Mouse (Mus musculus) hindbrain, postnatal 0 days (tissue): ENCODE data around the gene Sowaha. TPM values are rescaled to one million over a fixed set of nuclear protein-coding genes. Genes with fewer than 3 reads are reported as not detected.

Experiments
- ATAC-seq: fragments of 200-750 bp; cut with Nextera tagmentation; 2 replicates; pipeline ENCODE4 v1.8.0; 2017; ENCODE audit warnings: mild to moderate bottlenecking, moderate TSS enrichment, moderate library complexity
- DNase-seq: peaks from one replicate; pipeline ENCODE4 v3.0.0-alpha.2; 2015; ENCODE audit warnings: low spot score
- H3K27ac ChIP-seq: fragments of 300-500 bp; sonication (generic); 2 replicates; pipeline ENCODE4 v1.5.1; 2014; ENCODE audit warnings: mild to moderate bottlenecking
- H3K27me3 ChIP-seq: fragments of 300-500 bp; sonication (generic); 2 replicates; pipeline ENCODE4 v1.6.1; 2014; ENCODE audit warnings: low read length, mixed read lengths; ENCODE audit not compliant: insufficient read depth
- H3K36me3 ChIP-seq: fragments of 300-500 bp; sonication (generic); 2 replicates; pipeline ENCODE4 v1.6.1; 2014; ENCODE audit warnings: low read length, mixed read lengths; ENCODE audit not compliant: insufficient read depth
- H3K4me1 ChIP-seq: fragments of 300-500 bp; sonication (generic); 2 replicates; pipeline ENCODE4 v1.6.1; 2014; ENCODE audit warnings: antibody characterized with exemption, low read length, mixed read lengths; ENCODE audit not compliant: insufficient read depth
- H3K4me2 ChIP-seq: fragments of 300-500 bp; sonication (generic); 2 replicates; pipeline ENCODE4 v1.6.1; 2014; ENCODE audit warnings: low read depth, mild to moderate bottlenecking, low read length, moderate library complexity, mixed read lengths
- H3K4me3 ChIP-seq: fragments of 300-500 bp; sonication (generic); 2 replicates; pipeline ENCODE4 v1.5.1; 2014; ENCODE audit warnings: low read length
- H3K9ac ChIP-seq: fragments of 300-500 bp; sonication (generic); replicated peaks from 2 replicates; pipeline ENCODE4 v1.6.1; 2014; ENCODE audit warnings: mild to moderate bottlenecking, low read length, moderate library complexity, mixed read lengths
- H3K9me3 ChIP-seq: fragments of 300-500 bp; sonication (generic); 2 replicates; pipeline ENCODE4 v1.6.1; 2016; ENCODE audit warnings: low read length, mixed read lengths
- CTCF ChIP-seq: IDR thresholded peaks from 2 replicates; pipeline ENCODE4 v1.5.1; 2016; ENCODE audit warnings: antibody characterized with exemption, control low read depth, low read depth
- WGBS: fragments of 180-500 bp; shearing (Covaris S2); extraction: QIAGEN DNeasy Blood & Tissue Kit; methylation state at CpG from one replicate; pipeline ENCODE4 v1.1.7; 2014; 5-methylcytosine and 5-hydroxymethylcytosine counted together
- polyA plus RNA-seq: library from polyadenylated mRNA; unstranded; fragments of >200 nt; fragmentation: Nextera tagmentation; extraction: Ambion mirVana; gene quantifications from 2 replicates; pipeline ENCODE4 v1.2.1, GENCODE M21; 2015
- total RNA-seq: library from RNA; depleted of rRNA; stranded (reverse); fragments of >200 nt; gene quantifications from 2 replicates; pipeline ENCODE4 v1.2.3, GENCODE M21; 2014

The Sowaha gene
- total and polyA plus RNA-seq, 2 experiments from 2014 or later, result 4.2 to 8.7 TPM

- DNase-seq, result no peak
- Histone ChIP-seq H3K4me3 (no peak overlapping the region), H3K9ac (no peak overlapping the region), H3K36me3 (no peaks in the 10 kb centered on the region), H3K27ac (no peak overlapping the region), H3K4me2 (no peak overlapping the region), H3K27me3 (0 out of 2 replicates have a peak, but pooled peaks cover 4% of the 10 kb centered on the region), H3K4me1 (no peaks in the 10 kb centered on the region), H3K9me3 (no peaks in the 10 kb centered on the region)
- ATAC-seq, result no peak
- WGBS, result 34% methylated on average over 3 of the region's 3 CpGs
- TF ChIP-seq CTCF, result no peak
Measured at GRCm38 (mm10) chr11:53493243-53493955, 13.3 kb upstream of the Sowaha start.

- Histone ChIP-seq H3K9ac (no peak overlapping the region), H3K4me1 (0 out of 2 replicates have a peak, but pooled peaks cover 4% of the 10 kb centered on the region), H3K36me3 (no peaks in the 10 kb centered on the region), H3K27me3 (peaks cover 4% of the 10 kb centered on the region; the same call in 1 of the 2 replicates), H3K4me2 (no peak overlapping the region), H3K9me3 (no peaks in the 10 kb centered on the region), H3K4me3 (no peak overlapping the region), H3K27ac (peak overlapping the region; percentile 45)
- WGBS, result 8% methylated on average over 8 of the region's 8 CpGs
- ATAC-seq (peak; percentile 79), DNase-seq (peak; percentile 57)
- TF ChIP-seq CTCF, result 0 out of 2 replicates have a peak, but pooled peaks have one; percentile 8
Measured at GRCm38 (mm10) chr11:53491954-53492401, 11.9 kb upstream of the Sowaha start.

GRCm38 (mm10) chr11:53489421-53489820 is 9.3 kb upstream of the Sowaha start:
- no peak overlapping the region for H3K9ac ChIP-seq
- peaks cover 4% of the 10 kb centered on the region; the same call in 1 of the 2 replicates for H3K27me3 ChIP-seq
- TF ChIP-seq CTCF, result no peak
- no peak overlapping the region for H3K4me2 ChIP-seq
- H3K9me3 ChIP-seq, result no peaks in the 10 kb centered on the region
- DNase-seq (no peak), ATAC-seq (no peak)
- H3K4me3 ChIP-seq, result no peak overlapping the region
- H3K4me1 ChIP-seq, result 0 out of 2 replicates have a peak, but pooled peaks cover 4% of the 10 kb centered on the region
- H3K36me3 ChIP-seq, result no peaks in the 10 kb centered on the region
- 63% methylated on average over 9 of the region's 9 CpGs for WGBS
- H3K27ac ChIP-seq, result no peak overlapping the region

- Histone ChIP-seq H3K27ac (no peak overlapping the region), H3K36me3 (no peaks in the 10 kb centered on the region), H3K4me1 (0 out of 2 replicates have a peak, but pooled peaks cover 4% of the 10 kb centered on the region), H3K9ac (no peak overlapping the region), H3K27me3 (peaks cover 4% of the 10 kb centered on the region; the same call in 1 of the 2 replicates), H3K4me3 (no peak overlapping the region), H3K9me3 (no peaks in the 10 kb centered on the region), H3K4me2 (no peak overlapping the region)
- DNase-seq (no peak), ATAC-seq (no peak)
- TF ChIP-seq CTCF, result peak; percentile 15; the same call in 1 of the 2 replicates
- WGBS, result 98% methylated on average over 5 of the region's 5 CpGs
Measured at GRCm38 (mm10) chr11:53489007-53489406, 8.9 kb upstream of the Sowaha start.

GRCm38 (mm10) chr11:53486822-53487594 is 6.9 kb upstream of the Sowaha start:
- peak; percentile 58 for ATAC-seq
- no peaks in the 10 kb centered on the region for H3K36me3 ChIP-seq
- peak; percentile 25 for DNase-seq

GRCm38 (mm10) chr11:53486351-53486750 is 6.3 kb upstream of the Sowaha start:
- ATAC-seq, result no peak
- peaks cover 7% of the 10 kb centered on the region for H3K27me3 ChIP-seq
- TF ChIP-seq CTCF, result no peak
- no peak overlapping the region for H3K4me2 ChIP-seq
- 0 out of 2 replicates have a peak, but pooled peaks cover 4% of the 10 kb centered on the region for H3K4me1 ChIP-seq
- WGBS, result 76% methylated on average over 3 of the region's 3 CpGs
- H3K4me3 ChIP-seq, result no peak overlapping the region
- no peak overlapping the region for H3K9ac ChIP-seq
- H3K27ac ChIP-seq, result no peak overlapping the region
- H3K36me3 ChIP-seq, result no peaks in the 10 kb centered on the region
- no peak for DNase-seq
- H3K9me3 ChIP-seq, result no peaks in the 10 kb centered on the region

More at GRCm38 (mm10) chr11:53486822-53487594, 6.9 kb upstream of the Sowaha start:
- peak overlapping the region; percentile 48 for H3K4me2 ChIP-seq
- H3K27ac ChIP-seq, result no peak overlapping the region
- no peak overlapping the region for H3K9ac ChIP-seq
- H3K4me1 ChIP-seq, result 0 out of 2 replicates have a peak, but pooled peaks cover 4% of the 10 kb centered on the region
- H3K9me3 ChIP-seq, result no peaks in the 10 kb centered on the region
- peak; percentile 15; the same call in 1 of the 2 replicates for TF ChIP-seq CTCF
- peak overlapping the region; percentile 21 for H3K4me3 ChIP-seq
- H3K27me3 ChIP-seq, result peaks cover 4% of the 10 kb centered on the region; the same call in 1 of the 2 replicates
- WGBS, result 17% methylated on average over 27 of the region's 27 CpGs
